9 mouse cellular contexts compared by ENCODE assay signal in genomic region chr4:115133085-115133484, GRCm38 (mm10). TPM values are rescaled to one million over a fixed set of nuclear protein-coding genes. Genes with fewer than 3 reads are reported as not detected.
DNase-seq lines count a peak whose midpoint lies in the region; ATAC-seq and TF ChIP-seq lines count a peak whose summit lies in the region.
"Had no signal": no experiment of that assay in that cellular context is flagged by ENCODE, and none has a peak within 500 bp of the region (broad histone marks: within the 10 kb centered on the region; RNA-seq: fewer than 3 reads in every experiment).

No protein-coding gene starts in this region.

- no peak overlapping the region for H3K27ac ChIP-seq in heart, embryonic 12.5 days (ENCODE audit: poor library complexity, severe bottlenecking)
- peak overlapping the region; percentile 74; the same call in 1 of the 2 replicates for H3K27ac ChIP-seq in forebrain, postnatal 0 days (ENCODE audit: low read depth, low read length)

- H3K4me1 ChIP-seq in heart, embryonic 12.5 days (replicated peaks): peaks cover 13% of the 10 kb centered on the region
- no peaks in the 10 kb centered on the region for H3K4me1 ChIP-seq in forebrain, postnatal 0 days (ENCODE audit: insufficient read depth)

- no peak for TF ChIP-seq CTCF in forebrain, postnatal 0 days (IDR thresholded peaks at IDR 0.05; ENCODE audit: low read depth)

- peak overlapping the region; percentile 66 for H3K4me2 ChIP-seq in heart, embryonic 12.5 days
- H3K4me2 ChIP-seq in forebrain, postnatal 0 days (ENCODE audit: low read depth): peak overlapping the region; percentile 67

- 1% methylated on average over 5 of the region's 5 CpGs for WGBS in heart, embryonic 12.5 days
- WGBS in forebrain, postnatal 0 days: 10% methylated on average over 5 of the region's 5 CpGs

- peak overlapping the region; percentile 22; the same call in 1 of the 2 replicates for H3K4me3 ChIP-seq in heart, embryonic 12.5 days
- H3K4me3 ChIP-seq in forebrain, postnatal 0 days (ENCODE audit: low read depth, low read length): peak overlapping the region; percentile 48

- no peaks in the 10 kb centered on the region for H3K36me3 ChIP-seq in heart, embryonic 12.5 days
- no peaks in the 10 kb centered on the region for H3K36me3 ChIP-seq in forebrain, postnatal 0 days (ENCODE audit: insufficient read depth)

- peaks cover 21% of the 10 kb centered on the region for H3K27me3 ChIP-seq in heart, embryonic 12.5 days (replicated peaks)
- H3K27me3 ChIP-seq in forebrain, postnatal 0 days (ENCODE audit: insufficient read depth, low read length): no peaks in the 10 kb centered on the region; the same call in 1 of the 2 replicates

- intact Hi-C loops in heart, postnatal 25 days (cut with DNase I): no loop called here

- no peak for ATAC-seq in heart, embryonic 12.5 days (ENCODE audit: insufficient number of reproducible peaks, low FRiP score)
- peak; percentile 23 for ATAC-seq in forebrain, postnatal 0 days
- ATAC-seq in megakaryocyte-erythroid progenitor cell, adult 5-6 weeks (replicated peaks; ENCODE audit: low FRiP score, low TSS enrichment, poor library complexity, severe bottlenecking): peak; percentile 62

- no peak for DNase-seq in heart, postnatal 25 days (ENCODE audit: low spot score)
- peak; percentile 65 for DNase-seq in MEL-GATA-1-ER (ENCODE audit: extremely low read depth, low read depth)
- DNase-seq in forebrain, postnatal 0 days: no peak
- DNase-seq in T-cell, adult 2 months (ENCODE audit: low spot score): no peak
- no peak for DNase-seq in adrenal gland, adult 8-10 months
- DNase-seq in adrenal gland, postnatal 25 days: no peak

- no peaks in the 10 kb centered on the region for H3K9me3 ChIP-seq in heart, embryonic 12.5 days (replicated peaks)
- no peaks in the 10 kb centered on the region for H3K9me3 ChIP-seq in forebrain, postnatal 0 days (ENCODE audit: low read length)

- no peak overlapping the region for H3K9ac ChIP-seq in heart, embryonic 12.5 days
- H3K9ac ChIP-seq in forebrain, postnatal 0 days: peak overlapping the region; percentile 69

RNA-seq across cellular contexts. Expression of gene Cyp4x1, which starts 1.0 kb away (rescaled TPM):
- 0.10 TPM in 1 of 2 replicates, not detected in the other for polyA plus RNA-seq in heart, embryonic 12.5 days (2016; fragmentation: Nextera tagmentation; extraction: Ambion mirVana)
- total RNA-seq in heart, postnatal 25 days (2021): not detected
- 14.4 and 18.7 TPM in 2 replicates for total RNA-seq in forebrain, postnatal 0 days (2014; rRNA removed)
- polyA plus RNA-seq in forebrain, postnatal 0 days (2015; fragmentation: Nextera tagmentation; extraction: Ambion mirVana): 4.3 and 8.9 TPM in 2 replicates
- not detected in 2 replicates for total RNA-seq in megakaryocyte-erythroid progenitor cell, adult 5-6 weeks (2014; fragmentation: Nextera tagmentation)
- 0.27 TPM in 1 of 2 replicates, not detected in the other for total RNA-seq in megakaryocyte-erythroid progenitor cell, adult 5-6 weeks (2017)
- total RNA-seq in adrenal gland, adult 8-10 months (2022): not detected
- total RNA-seq in adrenal gland, postnatal 25 days (2021): not detected in 2 replicates
- polyA plus RNA-seq: small intestine, adult 2 months had no signal

RNA-seq across cellular contexts. Expression of gene Pdzk1ip1, which starts 44.6 kb away (rescaled TPM):
- 38.8 and 39.2 TPM in 2 replicates for polyA plus RNA-seq in heart, embryonic 12.5 days (2016; fragmentation: Nextera tagmentation; extraction: Ambion mirVana)
- total RNA-seq in heart, postnatal 25 days (2021): 1 to 10 TPM in 1 of 2 experiments, not detected in 1; 1.0 TPM
- 1.2 TPM in 1 of 2 replicates, not detected in the other for total RNA-seq in forebrain, postnatal 0 days (2014; rRNA removed)
- 2.4 TPM in 2 replicates for polyA plus RNA-seq in forebrain, postnatal 0 days (2015; fragmentation: Nextera tagmentation; extraction: Ambion mirVana)
- 22.0 and 28.7 TPM in 2 replicates for total RNA-seq in megakaryocyte-erythroid progenitor cell, adult 5-6 weeks (2014; fragmentation: Nextera tagmentation)
- 5.9 and 34.2 TPM in 2 replicates for total RNA-seq in megakaryocyte-erythroid progenitor cell, adult 5-6 weeks (2017)
- 1 to 10 TPM in 2 of 4 experiments, under 1 TPM in 1, not detected in 1; 0.37 to 1.1 (median 1.0) TPM for total RNA-seq in adrenal gland, adult 8-10 months (2022)
- total RNA-seq in adrenal gland, postnatal 25 days (2021): 0.58 TPM in 1 of 2 replicates, not detected in the other

Comparison
In these comparisons a context has a peak if more than half of its experiments do, and no peak if none do; other contexts are left out.
1. RNA of gene Cyp4x1, which starts 1.0 kb away (total RNA-seq): 14.4 to 18.7 TPM in forebrain, postnatal 0 days; not detected in adrenal gland, postnatal 25 days, not detected in heart, postnatal 25 days, 0.27 TPM in megakaryocyte-erythroid progenitor cell, adult 5-6 weeks and not detected in adrenal gland, adult 8-10 months; every median in the first group is over 10 times any median in the second.